Mouse (Mus musculus): ENCODE measurements around the gene Mknk2. TPM values are rescaled to one million over a fixed set of nuclear protein-coding genes. Genes with fewer than 3 reads are reported as not detected.

Gene Mknk2
- polyA plus RNA-seq, 1 experiment from 2014 or later, result 79.5 TPM

DNA sequence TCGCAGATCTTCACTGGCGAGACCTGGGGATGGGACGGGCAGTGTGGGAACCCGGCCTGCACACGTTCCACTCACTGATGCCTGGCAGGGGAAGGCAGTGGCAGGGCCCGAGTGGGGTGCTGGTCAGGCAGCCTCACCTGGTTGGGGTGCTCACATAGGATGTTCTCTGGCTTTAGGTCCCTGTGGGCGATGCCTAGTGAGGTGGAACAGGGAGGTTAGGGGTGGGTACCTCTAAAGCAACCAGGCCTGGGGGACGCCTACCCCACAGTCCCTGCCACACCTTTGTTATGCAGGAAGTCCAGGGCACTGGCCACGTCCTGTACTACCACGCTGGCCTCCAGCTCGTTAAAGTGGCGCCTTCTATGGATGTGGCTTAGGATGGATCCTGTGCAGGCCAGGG lies 8.9 kb downstream of the Mknk2 start:
- H3K9ac ChIP-seq (ENCODE audit: low read length), result no peak overlapping the region
- no peak for DNase-seq (ENCODE audit: low spot score)
- 89% methylated on average over 12 of the region's 12 CpGs for WGBS
- H3K36me3 ChIP-seq (ENCODE audit: control insufficient read depth, insufficient read depth, low read length), result peaks cover 35% of the 10 kb centered on the region
- no peak overlapping the region for H3K4me3 ChIP-seq (ENCODE audit: low read depth, low read length)
- peaks cover 9% of the 10 kb centered on the region; the same call in 1 of the 2 replicates for H3K4me1 ChIP-seq (ENCODE audit: control insufficient read depth, insufficient read depth, low read length)
- no peaks in the 10 kb centered on the region for H3K27me3 ChIP-seq (ENCODE audit: control insufficient read depth, insufficient read depth, low read length)
- no peak overlapping the region for H3K4me2 ChIP-seq (ENCODE audit: low read depth)
- no peak for ATAC-seq (ENCODE audit: insufficient read depth, low FRiP score, low TSS enrichment)
- H3K9me3 ChIP-seq (ENCODE audit: control insufficient read depth, low read length), result no peaks in the 10 kb centered on the region
- no peak overlapping the region for H3K27ac ChIP-seq (ENCODE audit: low read depth, low read length)

DNA sequence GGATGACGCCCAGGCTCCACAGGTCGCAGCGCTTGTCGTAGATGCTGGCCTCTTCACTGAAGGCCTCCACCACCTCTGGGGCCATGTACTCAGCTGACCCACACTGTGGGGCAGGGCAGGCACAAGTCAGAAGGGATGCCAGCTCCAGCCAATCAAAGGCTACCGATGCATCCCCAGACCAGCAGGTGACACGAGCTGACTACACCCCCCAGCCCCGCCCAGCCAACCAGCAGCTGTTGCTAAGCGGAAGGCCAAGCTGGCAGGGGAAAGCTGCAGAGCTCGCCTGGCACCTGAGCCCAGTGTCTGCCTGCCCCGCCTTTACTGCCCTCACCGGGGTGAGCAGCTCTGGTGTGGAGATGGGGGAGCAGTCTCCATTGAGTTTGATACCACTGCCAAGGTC lies 9.3 kb downstream of the Mknk2 start:
- H3K4me1 ChIP-seq (ENCODE audit: control insufficient read depth, insufficient read depth, low read length), result peaks cover 5% of the 10 kb centered on the region; the same call in 1 of the 2 replicates
- no peak overlapping the region for H3K27ac ChIP-seq (ENCODE audit: low read depth, low read length)
- WGBS, result 88% methylated on average over 11 of the region's 11 CpGs
- H3K9ac ChIP-seq (ENCODE audit: low read length), result no peak overlapping the region
- no peaks in the 10 kb centered on the region for H3K9me3 ChIP-seq (ENCODE audit: control insufficient read depth, low read length)
- no peak for ATAC-seq (ENCODE audit: insufficient read depth, low FRiP score, low TSS enrichment)
- peaks cover 35% of the 10 kb centered on the region for H3K36me3 ChIP-seq (ENCODE audit: control insufficient read depth, insufficient read depth, low read length)
- no peak overlapping the region for H3K4me3 ChIP-seq (ENCODE audit: low read depth, low read length)
- DNase-seq (ENCODE audit: low spot score), result no peak
- H3K27me3 ChIP-seq (ENCODE audit: control insufficient read depth, insufficient read depth, low read length), result no peaks in the 10 kb centered on the region
- no peak overlapping the region for H3K4me2 ChIP-seq (ENCODE audit: low read depth)

DNA sequence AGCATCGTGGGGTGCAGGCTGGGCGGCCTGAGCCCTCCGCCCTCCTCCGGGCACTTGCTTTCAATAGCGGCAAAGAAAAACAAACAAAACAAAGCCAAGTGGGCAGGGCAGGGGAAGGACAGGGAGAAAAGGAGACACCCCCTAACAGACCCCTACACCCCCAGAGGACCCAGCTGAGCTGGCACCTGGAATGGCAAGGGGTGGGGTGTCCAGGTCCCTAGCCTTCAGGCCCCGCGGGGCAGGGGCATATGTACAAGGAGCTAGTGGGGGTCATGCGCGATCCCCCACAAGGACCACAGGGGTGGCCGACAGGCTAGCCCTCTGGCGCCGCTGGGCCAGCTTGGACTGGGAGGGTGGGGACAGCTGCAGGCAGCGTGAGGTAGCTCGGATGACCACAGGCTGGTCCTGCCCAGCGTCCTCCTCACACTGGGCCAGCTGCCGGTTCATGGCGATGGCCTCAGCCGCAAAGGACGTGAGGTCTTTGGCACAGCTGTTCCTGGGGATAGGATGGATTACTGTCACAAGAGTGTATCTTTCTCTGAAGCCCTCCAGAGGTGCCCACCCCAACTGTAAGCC lies 11.0 kb downstream of the Mknk2 start:
- Histone ChIP-seq H3K27ac (ENCODE audit: low read depth, low read length) (no peak overlapping the region), H3K27me3 (ENCODE audit: control insufficient read depth, insufficient read depth, low read length) (no peaks in the 10 kb centered on the region), H3K4me3 (ENCODE audit: low read depth, low read length) (no peak overlapping the region), H3K9me3 (ENCODE audit: control insufficient read depth, low read length) (no peaks in the 10 kb centered on the region), H3K36me3 (ENCODE audit: control insufficient read depth, insufficient read depth, low read length) (peaks cover 33% of the 10 kb centered on the region), H3K4me2 (ENCODE audit: low read depth) (no peak overlapping the region), H3K9ac (ENCODE audit: low read length) (no peak overlapping the region), H3K4me1 (ENCODE audit: control insufficient read depth, insufficient read depth, low read length) (0 out of 2 replicates have a peak, but pooled peaks cover 4% of the 10 kb centered on the region)
- WGBS, result 86% methylated on average over 19 of the region's 19 CpGs
- ATAC-seq (ENCODE audit: insufficient read depth, low FRiP score, low TSS enrichment) (no peak), DNase-seq (ENCODE audit: low spot score) (no peak)

DNA sequence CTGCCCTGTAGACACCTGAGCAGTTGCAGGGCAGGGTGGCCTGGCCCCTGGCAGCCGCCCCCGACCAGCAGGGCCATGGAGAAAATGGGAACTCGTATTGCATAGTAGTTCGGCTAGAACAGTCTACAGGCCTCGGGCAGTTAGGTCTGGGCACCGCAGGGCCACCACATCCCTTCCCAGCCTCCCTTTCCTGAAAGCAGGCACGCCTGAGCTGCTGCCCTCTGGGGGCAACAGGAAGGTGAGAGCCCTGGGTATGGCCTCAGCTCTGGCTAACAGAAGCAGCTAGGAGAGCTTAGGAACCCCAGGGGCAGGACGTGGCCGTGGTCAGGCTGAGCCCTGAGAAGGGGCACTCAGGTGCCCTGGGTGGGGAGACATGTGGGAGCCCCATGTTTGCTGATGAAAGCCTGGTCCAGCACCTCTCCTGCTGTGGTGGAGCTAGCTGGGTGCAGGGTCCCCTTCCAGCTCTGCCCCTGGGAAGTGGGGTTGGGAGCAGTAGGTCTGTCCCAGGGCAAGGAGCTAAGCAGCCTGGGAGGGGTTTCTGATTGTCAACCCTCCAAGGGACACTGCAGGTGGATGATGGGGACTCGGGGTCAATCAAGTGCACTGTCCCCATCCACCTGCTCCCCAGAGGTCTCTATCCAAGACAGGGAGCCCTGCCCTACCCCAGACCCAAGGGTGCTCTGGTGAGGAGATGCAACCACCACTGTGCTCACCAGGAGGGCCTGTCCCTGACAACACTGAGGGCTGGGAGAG lies 11.8 kb downstream of the Mknk2 start:
- H3K4me3 ChIP-seq (ENCODE audit: low read depth, low read length), result no peak overlapping the region
- no peak overlapping the region for H3K27ac ChIP-seq (ENCODE audit: low read depth, low read length)
- no peaks in the 10 kb centered on the region for H3K9me3 ChIP-seq (ENCODE audit: control insufficient read depth, low read length)
- peaks cover 30% of the 10 kb centered on the region for H3K36me3 ChIP-seq (ENCODE audit: control insufficient read depth, insufficient read depth, low read length)
- 0 out of 2 replicates have a peak, but pooled peaks cover 4% of the 10 kb centered on the region for H3K4me1 ChIP-seq (ENCODE audit: control insufficient read depth, insufficient read depth, low read length)
- no peaks in the 10 kb centered on the region for H3K27me3 ChIP-seq (ENCODE audit: control insufficient read depth, insufficient read depth, low read length)
- H3K9ac ChIP-seq (ENCODE audit: low read length), result no peak overlapping the region
- WGBS, result 84% methylated on average over 10 of the region's 10 CpGs
- ATAC-seq (ENCODE audit: insufficient read depth, low FRiP score, low TSS enrichment), result no peak
- H3K4me2 ChIP-seq (ENCODE audit: low read depth), result no peak overlapping the region
- no peak for DNase-seq (ENCODE audit: low spot score)

DNA sequence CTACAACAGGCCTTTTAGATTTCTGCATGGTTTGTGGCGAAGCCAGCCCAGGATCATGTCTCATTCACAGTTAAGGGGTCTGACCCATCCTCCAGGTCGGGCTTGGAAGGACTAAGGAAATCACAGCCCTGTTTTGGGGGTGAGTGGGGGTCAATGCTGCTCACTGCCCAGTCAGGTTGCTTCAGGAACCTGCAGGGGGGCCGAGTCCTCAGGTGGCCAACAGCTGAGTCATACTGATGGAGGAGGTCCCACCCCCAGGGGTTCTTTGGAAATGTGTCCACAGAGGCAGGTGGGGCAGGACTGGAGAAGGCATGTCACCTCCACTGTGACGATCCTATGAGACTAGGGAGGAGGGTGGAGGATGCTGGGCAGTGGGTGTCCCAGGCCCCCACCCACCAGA lies 12.5 kb downstream of the Mknk2 start:
- WGBS, result 77% methylated on average over 4 of the region's 4 CpGs
- Histone ChIP-seq H3K36me3 (ENCODE audit: control insufficient read depth, insufficient read depth, low read length) (peaks cover 29% of the 10 kb centered on the region), H3K9me3 (ENCODE audit: control insufficient read depth, low read length) (no peaks in the 10 kb centered on the region), H3K4me2 (ENCODE audit: low read depth) (no peak overlapping the region), H3K4me3 (ENCODE audit: low read depth, low read length) (no peak overlapping the region), H3K4me1 (ENCODE audit: control insufficient read depth, insufficient read depth, low read length) (0 out of 2 replicates have a peak, but pooled peaks cover 4% of the 10 kb centered on the region), H3K27ac (ENCODE audit: low read depth, low read length) (no peak overlapping the region), H3K9ac (ENCODE audit: low read length) (no peak overlapping the region), H3K27me3 (ENCODE audit: control insufficient read depth, insufficient read depth, low read length) (no peaks in the 10 kb centered on the region)
- ATAC-seq (ENCODE audit: insufficient read depth, low FRiP score, low TSS enrichment) (no peak), DNase-seq (ENCODE audit: low spot score) (no peak)

DNA sequence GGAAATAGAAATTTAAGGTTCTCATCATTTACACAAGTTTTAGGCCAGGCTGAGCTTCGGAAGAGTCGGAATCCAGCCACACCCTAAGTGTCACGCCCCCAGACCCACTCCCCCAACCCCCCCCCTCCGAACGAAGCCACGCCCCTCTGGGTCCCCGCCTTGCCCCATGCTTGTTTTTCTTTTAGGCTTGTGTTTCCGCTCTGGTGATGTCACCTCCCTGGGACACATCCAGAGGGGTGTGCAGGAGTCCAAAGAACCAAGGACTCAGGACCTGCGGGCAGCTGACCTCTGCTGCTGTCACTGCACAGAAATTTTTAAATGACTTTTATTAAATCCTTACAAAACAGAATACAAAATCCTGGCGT lies 12.9 kb downstream of the Mknk2 start:
- peaks cover 29% of the 10 kb centered on the region for H3K36me3 ChIP-seq (ENCODE audit: control insufficient read depth, insufficient read depth, low read length)
- ATAC-seq (ENCODE audit: insufficient read depth, low FRiP score, low TSS enrichment) (no peak), DNase-seq (ENCODE audit: low spot score) (no peak)
- H3K4me3 ChIP-seq (ENCODE audit: low read depth, low read length), result no peak overlapping the region
- no peak overlapping the region for H3K27ac ChIP-seq (ENCODE audit: low read depth, low read length)
- 0 out of 2 replicates have a peak, but pooled peaks cover 4% of the 10 kb centered on the region for H3K4me1 ChIP-seq (ENCODE audit: control insufficient read depth, insufficient read depth, low read length)
- no peak overlapping the region for H3K9ac ChIP-seq (ENCODE audit: low read length)
- no peak overlapping the region for H3K4me2 ChIP-seq (ENCODE audit: low read depth)
- H3K27me3 ChIP-seq (ENCODE audit: control insufficient read depth, insufficient read depth, low read length), result no peaks in the 10 kb centered on the region
- WGBS, result 21% methylated on average over 10 of the region's 10 CpGs
- no peaks in the 10 kb centered on the region for H3K9me3 ChIP-seq (ENCODE audit: control insufficient read depth, low read length)

DNA sequence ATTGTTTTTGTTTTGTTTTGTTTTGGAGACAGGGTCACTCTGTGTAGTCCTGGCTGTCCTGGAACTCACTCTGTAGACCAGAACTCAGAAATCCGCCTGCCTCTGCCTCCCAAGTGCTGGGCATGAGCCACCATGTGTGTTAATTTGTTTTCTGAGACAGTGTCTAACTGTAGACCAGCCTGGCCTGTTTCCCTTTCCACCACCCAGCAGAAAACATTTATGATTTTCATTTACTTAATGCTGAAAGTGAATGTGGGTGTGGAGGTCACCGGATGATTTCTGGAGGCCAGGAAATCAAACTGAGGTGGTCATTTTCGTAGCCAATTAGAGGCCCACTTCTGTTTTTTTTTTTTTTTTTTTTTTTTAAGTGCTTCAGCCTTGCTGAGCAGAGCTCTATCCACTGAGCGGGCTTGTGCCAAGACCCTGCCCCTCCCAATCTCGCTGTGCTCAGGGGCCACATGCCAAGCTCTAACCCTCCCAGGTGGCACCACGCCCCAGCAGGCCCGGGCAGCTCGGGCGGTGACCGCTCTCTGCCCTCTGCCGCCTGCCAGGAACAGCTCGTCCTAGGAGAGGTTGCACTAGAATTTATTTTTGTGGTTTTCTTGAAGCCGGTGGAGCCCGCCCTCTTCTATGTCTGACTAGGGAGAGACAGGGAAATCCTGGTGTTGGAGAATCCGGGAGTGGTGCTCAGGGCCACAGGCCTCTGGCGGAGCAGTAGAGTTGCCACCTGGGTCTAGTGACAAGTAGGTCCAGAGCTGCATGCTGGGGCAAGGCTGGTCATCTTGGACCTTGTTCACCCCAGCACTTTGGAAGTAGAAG lies 13.5 kb downstream of the Mknk2 start:
- Histone ChIP-seq H3K27ac (ENCODE audit: low read depth, low read length) (no peak overlapping the region), H3K27me3 (ENCODE audit: control insufficient read depth, insufficient read depth, low read length) (no peaks in the 10 kb centered on the region), H3K4me3 (ENCODE audit: low read depth, low read length) (no peak overlapping the region), H3K4me2 (ENCODE audit: low read depth) (no peak overlapping the region), H3K9me3 (ENCODE audit: control insufficient read depth, low read length) (no peaks in the 10 kb centered on the region), H3K4me1 (ENCODE audit: control insufficient read depth, insufficient read depth, low read length) (0 out of 2 replicates have a peak, but pooled peaks cover 4% of the 10 kb centered on the region), H3K9ac (ENCODE audit: low read length) (no peak overlapping the region; the same call in 1 of the 2 replicates), H3K36me3 (ENCODE audit: control insufficient read depth, insufficient read depth, low read length) (peaks cover 26% of the 10 kb centered on the region)
- ATAC-seq (ENCODE audit: insufficient read depth, low FRiP score, low TSS enrichment), result no peak
- no peak for DNase-seq (ENCODE audit: low spot score)
- 45% methylated on average over 16 of the region's 16 CpGs for WGBS

DNA sequence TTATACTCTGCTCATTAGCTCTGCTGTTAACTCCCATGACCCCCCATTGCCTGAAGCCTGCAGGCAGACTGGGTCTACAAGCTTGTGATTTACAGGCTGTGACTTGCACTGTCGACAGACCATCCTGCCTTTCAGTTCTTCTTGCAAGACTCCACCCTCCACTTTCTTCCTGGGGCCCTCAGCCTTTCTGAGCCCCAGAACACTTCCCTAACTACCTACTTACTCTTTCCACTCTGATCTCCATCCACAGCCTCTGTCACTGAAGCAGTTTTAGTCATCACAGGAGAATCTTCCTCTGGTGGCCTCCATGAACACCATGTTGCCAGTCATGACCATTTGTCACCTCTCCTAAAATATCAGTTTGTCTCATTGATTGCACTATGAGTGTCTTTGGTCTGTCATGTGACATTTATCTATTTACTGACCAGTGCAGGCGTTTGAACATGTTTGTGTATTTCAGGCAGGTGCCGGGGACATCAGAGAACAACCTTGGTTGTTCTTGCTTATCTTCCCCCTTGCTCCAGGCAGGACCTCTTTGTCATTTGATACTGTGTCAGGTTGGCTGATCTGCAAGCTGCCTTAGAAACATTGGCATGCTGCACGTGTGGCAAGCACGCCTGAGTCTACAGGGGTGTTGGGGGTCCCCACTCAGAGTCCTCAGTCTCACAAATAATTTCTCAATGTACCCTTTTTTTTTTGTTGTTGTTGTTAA lies 14.3 kb downstream of the Mknk2 start:
- Histone ChIP-seq H3K27ac (ENCODE audit: low read depth, low read length) (no peak overlapping the region), H3K36me3 (ENCODE audit: control insufficient read depth, insufficient read depth, low read length) (peaks cover 19% of the 10 kb centered on the region), H3K4me2 (ENCODE audit: low read depth) (no peak overlapping the region), H3K27me3 (ENCODE audit: control insufficient read depth, insufficient read depth, low read length) (no peaks in the 10 kb centered on the region), H3K9me3 (ENCODE audit: control insufficient read depth, low read length) (no peaks in the 10 kb centered on the region), H3K4me1 (ENCODE audit: control insufficient read depth, insufficient read depth, low read length) (0 out of 2 replicates have a peak, but pooled peaks cover 4% of the 10 kb centered on the region), H3K9ac (ENCODE audit: low read length) (no peak overlapping the region), H3K4me3 (ENCODE audit: low read depth, low read length) (no peak overlapping the region)
- DNase-seq (ENCODE audit: low spot score) (no peak), ATAC-seq (ENCODE audit: insufficient read depth, low FRiP score, low TSS enrichment) (no peak)
- WGBS, result 50% methylated on average over 5 of the region's 5 CpGs
